Mouse (Mus musculus): ENCODE measurements around the gene Marveld1. TPM values are rescaled to one million over a fixed set of nuclear protein-coding genes. Genes with fewer than 3 reads are reported as not detected.

Marveld1 gene
- polyA plus RNA-seq, 1 experiment from 2014 or later: 5.6 TPM

GRCm38 (mm10) chr19:42166766-42167165 is 19.6 kb downstream of the Marveld1 start:
- Histone ChIP-seq H3K4me1 (peaks cover 20% of the 10 kb centered on the region), H3K27ac (no peak overlapping the region), H3K9me3 (replicated peaks) (no peaks in the 10 kb centered on the region), H3K36me3 (no peaks in the 10 kb centered on the region), H3K27me3 (ENCODE audit: low read depth, poor library complexity, severe bottlenecking) (peaks cover 39% of the 10 kb centered on the region), H3K4me3 (no peak overlapping the region)
- 56% methylated on average over 3 of the region's 3 CpGs for WGBS
- DNase-seq (ENCODE audit: low spot score): no peak

- H3K27ac ChIP-seq: no peak overlapping the region
- H3K27me3 ChIP-seq (ENCODE audit: low read depth, poor library complexity, severe bottlenecking): peaks cover 39% of the 10 kb centered on the region
- H3K4me1 ChIP-seq: peaks cover 20% of the 10 kb centered on the region
- no peak overlapping the region for H3K4me3 ChIP-seq
- no peaks in the 10 kb centered on the region for H3K36me3 ChIP-seq
- no peak for DNase-seq (ENCODE audit: low spot score)
- H3K9me3 ChIP-seq (replicated peaks): no peaks in the 10 kb centered on the region
- 59% methylated on average over 9 of the region's 9 CpGs for WGBS
These were observed 20.3 kb downstream of the Marveld1 start for GRCm38 (mm10) chr19:42167489-42167888.

- WGBS: 80% methylated on average over 10 of the region's 10 CpGs
These were observed 22.2 kb downstream of the Marveld1 start for GRCm38 (mm10) chr19:42169322-42169975.

GRCm38 (mm10) chr19:42170025-42170969 is 23.1 kb downstream of the Marveld1 start:
- no peaks in the 10 kb centered on the region for H3K9me3 ChIP-seq (replicated peaks)
- no peaks in the 10 kb centered on the region for H3K36me3 ChIP-seq
- H3K4me3 ChIP-seq: peak overlapping the region; percentile 93
- peak overlapping the region; percentile 84 for H3K27ac ChIP-seq
- 2% methylated on average over 56 of the region's 56 CpGs for WGBS
- H3K4me1 ChIP-seq: peaks cover 20% of the 10 kb centered on the region
- peaks cover 34% of the 10 kb centered on the region for H3K27me3 ChIP-seq (ENCODE audit: low read depth, poor library complexity, severe bottlenecking)
- peak; percentile 93 for DNase-seq (ENCODE audit: low spot score)

More at GRCm38 (mm10) chr19:42169322-42169975, 22.2 kb downstream of the Marveld1 start:
- DNase-seq (ENCODE audit: low spot score): no peak
- Histone ChIP-seq H3K4me1 (peaks cover 20% of the 10 kb centered on the region), H3K27ac (no peak overlapping the region), H3K4me3 (no peak overlapping the region), H3K36me3 (no peaks in the 10 kb centered on the region), H3K27me3 (ENCODE audit: low read depth, poor library complexity, severe bottlenecking) (peaks cover 39% of the 10 kb centered on the region), H3K9me3 (replicated peaks) (no peaks in the 10 kb centered on the region)

GRCm38 (mm10) chr19:42176841-42177240 is 29.6 kb downstream of the Marveld1 start:
- no peaks in the 10 kb centered on the region for H3K9me3 ChIP-seq (replicated peaks)
- no peak overlapping the region for H3K4me3 ChIP-seq
- no peak for DNase-seq (ENCODE audit: low spot score)
- H3K27ac ChIP-seq: no peak overlapping the region
- WGBS: 89% methylated on average over 7 of the region's 7 CpGs
- no peaks in the 10 kb centered on the region for H3K4me1 ChIP-seq
- peaks cover 23% of the 10 kb centered on the region for H3K36me3 ChIP-seq
- H3K27me3 ChIP-seq (ENCODE audit: low read depth, poor library complexity, severe bottlenecking): no peaks in the 10 kb centered on the region

- H3K36me3 ChIP-seq: peaks cover 26% of the 10 kb centered on the region
- H3K4me3 ChIP-seq: no peak overlapping the region
- H3K9me3 ChIP-seq (replicated peaks): no peaks in the 10 kb centered on the region
- no peak overlapping the region for H3K27ac ChIP-seq
- no peak for DNase-seq (ENCODE audit: low spot score)
- no peaks in the 10 kb centered on the region for H3K27me3 ChIP-seq (ENCODE audit: low read depth, poor library complexity, severe bottlenecking)
- no peaks in the 10 kb centered on the region for H3K4me1 ChIP-seq
- 93% methylated on average over 2 of the region's 2 CpGs for WGBS
These were observed 30.3 kb downstream of the Marveld1 start for GRCm38 (mm10) chr19:42177461-42177860.

- Histone ChIP-seq H3K36me3 (peaks cover 44% of the 10 kb centered on the region), H3K27ac (no peak overlapping the region), H3K27me3 (ENCODE audit: low read depth, poor library complexity, severe bottlenecking) (no peaks in the 10 kb centered on the region), H3K9me3 (replicated peaks) (no peaks in the 10 kb centered on the region), H3K4me3 (no peak overlapping the region), H3K4me1 (no peaks in the 10 kb centered on the region)
- no peak for DNase-seq (ENCODE audit: low spot score)
- 92% methylated on average over 14 of the region's 14 CpGs for WGBS
These were observed 32.2 kb downstream of the Marveld1 start for GRCm38 (mm10) chr19:42179356-42179755.

GRCm38 (mm10) chr19:42182673-42183072 is 35.5 kb downstream of the Marveld1 start:
- Histone ChIP-seq H3K4me3 (no peak overlapping the region), H3K4me1 (no peaks in the 10 kb centered on the region), H3K36me3 (peaks cover 64% of the 10 kb centered on the region), H3K27me3 (ENCODE audit: low read depth, poor library complexity, severe bottlenecking) (no peaks in the 10 kb centered on the region), H3K9me3 (replicated peaks) (no peaks in the 10 kb centered on the region), H3K27ac (no peak overlapping the region)
- DNase-seq (ENCODE audit: low spot score): no peak
- 68% methylated on average over 6 of the region's 6 CpGs for WGBS

- WGBS: 91% methylated on average over 4 of the region's 4 CpGs
- no peak overlapping the region for H3K4me3 ChIP-seq
- no peaks in the 10 kb centered on the region for H3K9me3 ChIP-seq (replicated peaks)
- 0 out of 2 replicates have a peak, but pooled peaks cover 3% of the 10 kb centered on the region for H3K4me1 ChIP-seq
- peaks cover 45% of the 10 kb centered on the region for H3K36me3 ChIP-seq
- no peaks in the 10 kb centered on the region for H3K27me3 ChIP-seq (ENCODE audit: low read depth, poor library complexity, severe bottlenecking)
- no peak for DNase-seq (ENCODE audit: low spot score)
- no peak overlapping the region for H3K27ac ChIP-seq
These were observed 42.5 kb downstream of the Marveld1 start for GRCm38 (mm10) chr19:42189735-42190134.

GRCm38 (mm10) chr19:42190494-42190893 is 43.3 kb downstream of the Marveld1 start:
- Histone ChIP-seq H3K4me1 (0 out of 2 replicates have a peak, but pooled peaks cover 3% of the 10 kb centered on the region), H3K9me3 (replicated peaks) (no peaks in the 10 kb centered on the region), H3K36me3 (peaks cover 38% of the 10 kb centered on the region), H3K4me3 (no peak overlapping the region), H3K27ac (no peak overlapping the region), H3K27me3 (ENCODE audit: low read depth, poor library complexity, severe bottlenecking) (no peaks in the 10 kb centered on the region; the same call in 1 of the 2 replicates)
- WGBS: 25% methylated on average over 5 of the region's 5 CpGs
- peak; percentile 80 for DNase-seq (ENCODE audit: low spot score)

- H3K9me3 ChIP-seq (replicated peaks): no peaks in the 10 kb centered on the region
- no peak overlapping the region for H3K4me3 ChIP-seq
- WGBS: 65% methylated on average over 2 of the region's 2 CpGs
- H3K27me3 ChIP-seq (ENCODE audit: low read depth, poor library complexity, severe bottlenecking): peaks cover 21% of the 10 kb centered on the region
- DNase-seq (ENCODE audit: low spot score): no peak
- 0 out of 2 replicates have a peak, but pooled peaks cover 3% of the 10 kb centered on the region for H3K4me1 ChIP-seq
- no peak overlapping the region for H3K27ac ChIP-seq
- peaks cover 28% of the 10 kb centered on the region for H3K36me3 ChIP-seq
These were observed 46.1 kb downstream of the Marveld1 start for GRCm38 (mm10) chr19:42193311-42193710.

GRCm38 (mm10) chr19:42196378-42196777 is 49.2 kb downstream of the Marveld1 start:
- Histone ChIP-seq H3K4me1 (peaks cover 11% of the 10 kb centered on the region), H3K9me3 (replicated peaks) (no peaks in the 10 kb centered on the region), H3K27ac (no peak overlapping the region), H3K36me3 (peaks cover 11% of the 10 kb centered on the region), H3K27me3 (ENCODE audit: low read depth, poor library complexity, severe bottlenecking) (peaks cover 52% of the 10 kb centered on the region), H3K4me3 (no peak overlapping the region)
- WGBS: 85% methylated on average over 4 of the region's 4 CpGs
- DNase-seq (ENCODE audit: low spot score): no peak

- Histone ChIP-seq H3K36me3 (peaks cover 4% of the 10 kb centered on the region), H3K27ac (no peak overlapping the region), H3K9me3 (replicated peaks) (no peaks in the 10 kb centered on the region), H3K27me3 (ENCODE audit: low read depth, poor library complexity, severe bottlenecking) (peaks cover 58% of the 10 kb centered on the region), H3K4me1 (peaks cover 18% of the 10 kb centered on the region), H3K4me3 (no peak overlapping the region)
- WGBS: 68% methylated on average over 4 of the region's 4 CpGs
- DNase-seq (ENCODE audit: low spot score): no peak
These were observed 49.9 kb downstream of the Marveld1 start for GRCm38 (mm10) chr19:42197066-42197465.

Data from limb, embryonic 10.5 days (tissue).